Mouse (Mus musculus) activated CD4-positive, CD25-positive, alpha-beta regulatory T cell, adult 4 months (primary cell): ENCODE measurements around the gene Lgals2. TPM values are rescaled to one million over a fixed set of nuclear protein-coding genes. Genes with fewer than 3 reads are reported as not detected.
"Not testable (repeated sequence)": the region's sequence is repeated elsewhere in the genome, so short reads cannot be mapped to it uniquely, and the experiment has no call there.

Experiments used
- ATAC-seq: one replicate; pipeline ENCODE4 v1.8.0; 2017
- polyA plus RNA-seq, 2 experiments: library from polyadenylated mRNA; unstranded; fragments of 100-300 nt; shearing (Covaris generic); gene quantifications; one replicate each; pipeline ENCODE4 v1.2.1; 2017

Gene Lgals2
- polyA plus RNA-seq: not detected

DNA sequence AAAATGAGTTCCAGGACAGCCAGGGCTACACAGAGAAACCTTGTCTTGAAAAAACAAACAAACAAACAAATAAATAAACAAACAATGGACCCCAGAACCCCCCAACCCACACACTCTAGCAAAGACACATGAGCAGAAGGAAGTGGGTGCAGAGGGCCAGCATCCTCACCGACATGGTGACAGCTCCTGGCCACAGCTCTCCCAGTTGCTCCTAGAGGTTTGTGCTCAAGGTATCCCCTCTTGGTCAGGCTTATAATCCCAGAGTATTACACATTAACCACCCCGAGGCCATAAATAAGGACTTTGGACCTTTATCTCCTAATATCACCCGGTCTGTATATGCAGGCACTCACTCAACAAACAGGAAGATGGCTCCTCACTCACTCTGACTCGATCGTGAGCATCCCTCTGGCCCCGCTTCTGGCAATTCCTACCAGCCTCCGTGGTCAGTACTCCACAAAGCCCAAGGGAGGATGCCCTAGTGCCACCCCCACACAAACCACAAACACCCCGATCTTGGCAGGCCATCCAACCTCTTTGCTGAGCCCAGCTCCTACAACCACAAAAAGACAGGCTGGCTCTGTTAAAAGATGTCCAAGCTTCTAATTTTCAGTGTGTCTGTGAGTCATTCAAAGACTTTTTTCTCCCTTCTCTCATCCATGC, at the start of gene Lgals2:
Lgals2 (minus strand) TSS at position 227 of the 663 bp plus-strand sequence.
- no peak for ATAC-seq

DNA sequence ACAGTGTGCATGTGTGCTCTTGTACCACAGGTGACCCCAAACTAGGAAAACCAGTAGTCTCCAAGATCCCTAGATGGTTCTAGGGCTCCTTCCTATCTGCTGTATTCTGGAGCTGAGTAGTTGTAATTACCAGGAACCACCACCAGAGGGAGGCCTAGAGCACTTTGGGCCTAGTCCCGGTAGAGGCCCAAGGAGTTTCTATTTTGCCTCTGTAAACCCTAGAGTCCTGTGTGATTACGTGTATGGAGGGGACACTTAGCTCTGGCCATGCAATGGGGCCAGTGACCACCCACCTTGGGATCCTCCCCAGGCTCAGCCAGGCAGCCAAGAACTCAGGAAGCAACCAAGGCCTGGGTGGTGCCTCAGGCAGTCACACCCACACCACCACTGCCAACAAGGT, 47.9 kb upstream of the Lgals2 start:
- ATAC-seq: no peak

DNA sequence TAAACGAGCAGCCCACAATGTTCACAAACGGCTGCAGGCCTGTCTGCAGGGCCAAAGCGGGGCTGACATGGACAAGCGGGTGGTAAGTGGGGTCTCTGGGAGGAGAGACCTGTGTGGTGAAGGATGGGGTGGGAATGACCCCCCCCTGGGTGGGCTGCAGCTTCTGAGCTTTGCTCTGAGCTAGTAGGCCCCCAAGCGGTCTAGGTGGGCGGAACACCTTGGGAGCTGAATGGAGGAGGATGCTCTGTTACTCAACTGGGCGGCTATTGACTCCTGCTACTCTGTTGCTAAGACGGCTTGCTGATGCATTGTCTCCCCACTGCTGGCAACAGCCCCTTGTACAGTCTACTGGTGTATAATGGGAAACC, 46.1 kb upstream of the Lgals2 start:
- ATAC-seq: no peak

DNA sequence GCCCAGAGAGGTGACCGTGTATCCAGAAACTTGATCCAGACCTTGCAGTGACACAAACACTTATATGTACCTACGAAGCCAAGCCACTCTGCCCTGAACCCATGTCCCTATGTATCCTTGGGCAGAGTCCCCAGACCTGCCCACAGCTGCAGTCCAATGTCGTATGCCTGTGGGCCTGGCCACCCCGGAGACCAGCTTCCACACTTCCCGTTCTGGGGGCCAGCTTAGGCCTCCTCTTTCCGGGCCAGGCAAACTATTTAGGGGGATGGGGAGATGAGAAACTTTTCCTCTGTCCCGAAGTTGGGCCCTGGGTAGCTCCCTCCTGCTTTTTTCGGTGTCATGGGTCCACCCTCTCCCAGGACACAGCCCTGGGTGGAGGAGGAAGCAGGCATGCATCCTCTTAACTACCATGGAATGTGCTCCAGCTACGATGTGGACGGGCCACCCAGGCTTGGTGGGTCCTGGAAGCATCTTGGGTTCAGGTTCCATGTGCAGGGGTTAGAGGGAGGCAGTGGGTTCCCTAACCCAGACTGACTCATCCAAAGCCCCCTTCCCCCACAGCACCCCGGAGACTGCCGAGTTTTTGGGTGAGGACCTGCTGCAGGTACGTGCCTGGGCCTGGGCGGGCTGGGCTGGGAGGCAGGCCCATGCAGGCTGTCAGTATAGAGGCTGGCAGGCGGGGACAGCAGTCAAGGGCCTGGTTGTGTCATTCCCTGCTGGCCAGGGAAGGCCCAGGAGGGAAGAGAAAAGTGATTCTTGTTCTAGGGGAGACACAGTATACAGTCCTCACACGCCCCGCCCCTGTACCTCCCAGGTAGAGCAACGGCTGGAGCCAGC, 45.5 kb upstream of the Lgals2 start:
- no peak for ATAC-seq

DNA sequence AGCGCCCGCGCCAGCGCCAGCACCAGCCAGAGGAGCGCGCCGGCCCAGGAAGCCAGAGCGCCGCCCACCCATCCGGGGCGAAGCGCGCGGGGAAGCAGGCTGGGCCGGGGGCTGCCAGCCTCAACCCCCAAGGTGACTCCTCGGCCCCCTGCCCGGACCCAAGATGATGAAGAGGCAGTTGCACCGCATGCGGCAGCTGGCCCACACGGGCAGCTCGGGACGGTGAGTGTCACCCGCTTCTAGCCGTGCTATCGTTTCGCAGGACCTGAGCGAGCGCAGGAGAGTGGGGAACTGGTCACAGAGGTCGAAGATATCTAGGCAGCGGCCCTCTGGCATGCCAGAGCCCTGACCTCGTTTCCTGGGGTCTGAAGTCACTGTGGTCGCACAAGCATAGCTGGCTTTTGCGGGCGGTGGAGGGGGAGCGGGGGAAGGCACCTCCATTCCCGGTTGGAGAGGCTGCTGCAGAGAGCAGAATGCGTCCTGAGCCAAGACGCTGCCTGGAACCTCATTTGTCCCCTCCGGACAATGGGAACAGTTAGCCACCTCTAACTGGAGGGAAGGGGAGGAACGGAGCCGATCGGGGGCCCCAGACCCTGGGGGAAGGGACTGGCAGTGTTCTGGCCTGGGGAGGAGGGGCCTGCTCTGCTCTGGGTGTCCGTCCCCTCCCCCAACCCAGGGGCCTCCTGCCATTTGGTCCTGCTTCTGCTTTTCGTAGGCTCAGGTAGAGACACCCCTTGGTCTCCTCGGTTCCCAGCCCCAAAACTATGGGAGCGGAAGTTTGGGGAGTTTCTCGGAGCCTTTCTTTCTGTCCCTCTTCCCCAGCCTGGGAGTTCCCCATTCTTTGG, 44.6 kb upstream of the Lgals2 start, which contains the start of gene Sh3bp1:
Sh3bp1 (plus strand) TSS at position 29 of the 845 bp plus-strand sequence.
- peak; percentile 41 for ATAC-seq

DNA sequence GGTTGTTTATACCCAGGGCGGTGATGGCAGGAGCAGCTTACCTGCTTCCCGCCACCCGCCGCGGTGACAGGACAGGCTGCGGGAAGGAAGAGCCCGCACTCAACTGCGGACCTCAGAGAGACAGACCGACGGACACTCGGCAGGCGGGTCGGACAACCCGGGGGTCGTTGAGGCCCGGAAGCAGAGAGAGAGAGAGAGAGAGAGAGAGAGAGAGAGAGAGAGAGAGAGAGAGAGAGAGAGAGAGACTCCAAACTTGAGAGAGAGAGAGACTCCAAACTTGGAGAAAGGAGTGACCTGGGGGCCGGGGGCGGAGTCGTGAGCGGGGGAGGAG, 44.0 kb upstream of the Lgals2 start, which contains the start of gene Gm49510:
Gm49510 (plus strand) TSS at position 259 of the 331 bp plus-strand sequence.
- no peak for ATAC-seq

DNA sequence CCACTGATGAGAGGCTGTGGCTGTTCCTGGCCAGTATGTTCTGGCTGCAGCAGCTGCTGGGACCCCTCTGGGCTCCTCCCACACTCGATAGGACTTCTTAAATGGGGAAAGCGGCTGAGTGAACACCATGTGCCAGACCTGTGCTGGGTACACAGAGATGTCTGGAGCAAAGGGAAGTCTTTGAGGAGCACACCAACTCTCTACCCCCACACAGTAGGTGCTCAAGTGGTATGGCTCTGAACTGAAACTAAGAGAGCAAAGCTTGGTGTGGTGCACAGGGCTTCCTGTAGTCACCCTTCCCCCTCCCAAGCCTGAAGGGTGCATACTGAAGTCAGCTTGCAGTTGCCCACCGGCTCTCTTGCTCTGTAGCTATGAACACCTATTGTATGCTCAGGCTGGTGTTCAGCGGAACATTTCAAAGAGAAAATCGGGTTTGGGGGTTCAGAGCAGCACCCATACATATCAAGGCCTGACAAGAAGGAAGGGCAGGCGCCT, 43.2 kb upstream of the Lgals2 start:
- ATAC-seq: peak; percentile 53

DNA sequence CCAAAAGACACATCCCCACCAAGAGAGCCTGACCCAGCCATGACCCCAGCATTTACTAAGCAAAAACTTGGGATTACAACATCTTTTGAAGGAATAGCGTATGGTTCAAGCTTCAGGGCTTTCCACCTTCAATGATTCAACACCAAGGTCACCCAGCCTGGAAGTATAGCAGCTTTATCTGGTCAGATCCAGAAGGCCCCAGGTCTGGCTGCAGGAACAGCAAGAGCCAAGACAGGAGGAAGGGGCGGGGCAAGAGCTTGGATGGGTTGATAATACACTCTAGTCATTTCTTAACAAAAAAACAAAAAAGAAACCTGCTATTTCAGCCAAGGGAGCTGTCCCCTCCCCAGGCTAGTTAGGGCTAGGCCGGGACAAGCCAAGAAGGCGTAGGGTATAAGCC, 42.2 kb upstream of the Lgals2 start:
- ATAC-seq: no peak

DNA sequence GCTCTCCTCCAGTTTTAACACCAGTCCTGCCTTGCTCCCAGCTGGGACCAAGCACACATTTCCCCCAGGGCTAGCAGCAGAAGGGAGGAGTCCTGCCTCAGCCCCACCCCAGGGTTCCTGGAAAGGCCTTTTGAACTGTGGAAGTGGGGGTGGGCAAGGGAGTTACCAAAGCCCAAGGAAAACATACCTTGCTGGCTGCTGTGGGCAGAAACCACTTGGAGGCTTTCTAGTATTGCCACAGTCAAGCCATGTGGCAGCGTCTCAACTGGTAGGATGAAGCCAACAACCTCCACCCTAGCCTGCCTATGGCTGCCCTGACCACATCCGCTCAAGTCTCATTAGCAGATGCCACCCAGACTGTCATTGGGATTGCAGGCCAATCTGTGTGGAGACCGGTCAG, 40.8 kb upstream of the Lgals2 start:
- peak; percentile 57 for ATAC-seq

DNA sequence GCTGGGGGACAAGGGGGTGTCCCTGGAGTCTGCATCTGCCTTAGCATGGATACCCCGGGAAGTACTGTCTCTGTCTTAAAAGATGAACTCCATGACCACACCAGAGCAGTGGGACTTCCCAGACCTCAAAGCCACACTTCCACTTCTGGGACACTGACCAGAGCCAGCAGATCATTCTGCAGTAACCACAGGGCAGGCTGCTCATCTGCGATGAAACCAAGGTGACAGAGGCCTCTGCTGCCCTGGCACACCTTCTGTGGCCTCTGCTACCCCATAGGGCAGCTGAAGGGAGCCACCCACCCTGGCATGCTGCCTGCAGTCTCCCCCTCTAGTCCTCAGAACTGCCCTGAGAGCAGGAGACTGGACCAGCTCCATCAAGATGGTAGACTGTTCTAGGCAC, 40.4 kb upstream of the Lgals2 start:
- no peak for ATAC-seq

DNA sequence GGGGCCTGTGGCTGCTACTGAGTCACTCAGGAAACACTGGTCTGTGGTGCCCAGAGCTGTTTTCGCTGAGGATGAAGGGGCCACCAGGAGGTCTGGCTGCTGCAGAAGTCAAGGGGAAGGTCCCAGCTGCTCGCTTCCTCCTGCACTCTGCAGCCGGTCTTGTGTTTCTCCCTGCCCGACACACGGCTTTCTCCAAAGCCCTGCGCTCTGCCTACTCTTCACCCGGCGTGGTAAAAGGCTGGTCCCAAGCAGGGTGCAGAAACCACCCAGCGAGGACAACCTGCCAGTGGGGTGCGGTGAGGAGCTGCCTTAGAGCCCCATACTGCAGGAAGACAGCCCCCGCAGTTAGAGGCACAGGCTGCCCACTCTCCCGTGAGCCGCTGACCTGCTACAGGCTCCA, 39.4 kb upstream of the Lgals2 start:
- ATAC-seq: peak; percentile 9

DNA sequence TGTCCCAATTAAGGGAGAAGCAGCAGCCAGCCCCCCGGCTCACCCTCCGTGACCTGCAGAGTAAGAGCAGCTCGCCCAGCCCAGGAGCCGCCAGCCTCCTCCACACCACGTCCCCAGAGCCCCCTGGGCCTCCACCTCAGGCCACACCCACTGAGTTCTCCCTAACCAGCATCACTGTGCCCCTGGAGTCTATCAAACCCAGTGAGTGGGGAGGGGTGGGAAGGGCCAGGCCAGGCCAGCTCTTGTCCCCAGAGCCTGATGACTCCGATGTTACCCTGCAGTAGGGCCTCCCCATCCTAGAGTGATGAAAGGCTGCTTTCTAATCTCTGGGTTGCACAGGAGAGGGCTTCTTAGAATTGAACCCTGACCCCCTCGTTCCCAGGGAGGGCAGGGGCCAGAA, 37.1 kb upstream of the Lgals2 start:
- no peak for ATAC-seq

DNA sequence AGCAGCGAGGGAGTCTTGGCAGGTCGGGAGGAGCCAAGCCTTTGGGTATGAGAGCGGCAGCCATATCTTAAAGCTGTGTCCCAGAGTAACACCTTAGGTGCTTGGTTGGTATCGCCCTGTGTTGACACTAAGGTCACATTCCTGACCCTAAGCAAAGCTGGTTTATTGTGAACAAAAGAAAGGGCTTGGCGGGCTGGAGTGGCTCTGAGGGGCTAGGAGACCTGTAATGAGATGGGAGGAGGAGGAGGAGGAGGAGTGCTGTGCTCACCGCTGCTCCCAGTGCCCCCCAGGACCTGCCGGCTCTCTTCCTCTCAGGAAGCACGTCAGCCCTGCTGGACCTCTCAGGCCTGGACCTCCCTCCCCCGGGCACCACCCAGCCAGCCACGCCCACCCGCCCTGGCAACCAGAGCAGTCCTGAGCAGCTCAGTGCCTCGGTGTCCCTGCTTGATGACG, 34.1 kb upstream of the Lgals2 start:
- no peak for ATAC-seq

DNA sequence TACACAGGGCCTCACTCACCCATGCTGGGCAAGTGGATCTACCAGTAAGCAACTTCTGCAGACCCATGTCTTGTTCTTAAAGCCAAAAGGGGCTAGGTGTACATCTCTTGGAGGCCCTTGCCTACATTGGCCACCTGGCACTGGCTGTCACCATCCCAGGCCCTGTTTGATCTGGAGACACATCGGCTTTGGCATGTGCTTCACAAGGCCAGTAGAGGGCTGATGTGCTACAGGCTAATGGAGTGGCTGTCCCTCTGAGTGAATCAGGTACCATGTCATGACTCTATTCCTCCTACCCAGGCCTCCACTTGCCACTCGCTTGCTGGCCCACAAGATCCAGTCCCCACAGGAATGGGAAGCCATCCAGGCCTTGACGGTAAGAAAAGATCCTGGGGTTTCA, 26.5 kb upstream of the Lgals2 start:
- ATAC-seq: no peak

DNA sequence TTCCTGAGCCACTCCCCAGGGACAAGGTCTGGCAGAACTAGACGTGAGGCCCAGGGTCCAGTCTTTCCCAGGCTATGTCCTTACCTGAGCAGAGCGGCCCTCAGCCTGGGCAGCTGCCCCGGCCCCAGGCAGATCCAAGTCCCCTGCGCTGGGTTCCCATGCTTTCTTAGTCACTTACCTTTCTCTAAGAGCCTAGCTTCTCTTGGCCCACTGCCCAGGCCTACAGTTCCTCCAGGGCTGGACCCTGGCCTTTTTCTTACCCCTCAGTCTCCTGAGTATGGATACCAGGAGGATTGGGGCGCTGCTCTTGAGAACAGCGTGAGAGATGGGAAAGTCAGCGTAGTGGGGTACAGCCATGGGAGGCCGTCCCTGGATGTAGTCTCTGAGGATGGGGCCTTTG, 25.1 kb upstream of the Lgals2 start:
- ATAC-seq: no peak

DNA sequence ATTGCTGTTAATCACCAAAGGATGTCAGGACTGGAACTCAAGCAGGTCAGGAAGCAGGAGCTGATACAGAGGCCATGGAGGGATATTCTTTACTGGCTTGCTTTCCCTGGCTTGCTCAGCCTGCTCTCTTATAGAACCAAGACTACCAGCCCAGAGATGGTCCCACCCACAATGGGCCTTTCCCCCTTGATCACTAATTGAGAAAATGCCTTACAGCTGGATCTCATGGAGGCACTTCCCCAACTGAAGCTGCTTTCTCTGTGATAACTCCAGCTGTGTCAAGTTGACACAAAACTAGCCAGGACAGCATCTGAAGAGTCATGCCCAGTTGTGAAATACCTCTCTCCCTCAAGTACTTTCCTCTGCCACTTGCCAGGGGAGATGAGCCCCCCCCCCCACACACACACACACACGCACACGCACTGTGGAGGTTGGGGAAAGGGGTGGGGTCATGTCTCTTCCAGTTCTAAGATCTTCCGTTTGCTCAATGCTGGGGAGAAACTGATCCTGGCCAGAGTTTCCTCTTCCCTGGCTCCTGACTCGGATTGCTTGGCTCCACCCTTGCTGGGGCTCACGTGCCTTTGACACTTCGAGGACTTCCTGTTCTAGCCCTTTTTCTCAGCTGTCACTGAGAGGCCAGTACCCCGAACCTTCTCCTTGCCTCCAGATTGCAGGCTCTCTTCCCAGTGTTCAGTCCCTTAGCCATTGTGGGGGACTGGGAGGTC, 23.6 kb upstream of the Lgals2 start:
- ATAC-seq: not testable (repeated sequence)

DNA sequence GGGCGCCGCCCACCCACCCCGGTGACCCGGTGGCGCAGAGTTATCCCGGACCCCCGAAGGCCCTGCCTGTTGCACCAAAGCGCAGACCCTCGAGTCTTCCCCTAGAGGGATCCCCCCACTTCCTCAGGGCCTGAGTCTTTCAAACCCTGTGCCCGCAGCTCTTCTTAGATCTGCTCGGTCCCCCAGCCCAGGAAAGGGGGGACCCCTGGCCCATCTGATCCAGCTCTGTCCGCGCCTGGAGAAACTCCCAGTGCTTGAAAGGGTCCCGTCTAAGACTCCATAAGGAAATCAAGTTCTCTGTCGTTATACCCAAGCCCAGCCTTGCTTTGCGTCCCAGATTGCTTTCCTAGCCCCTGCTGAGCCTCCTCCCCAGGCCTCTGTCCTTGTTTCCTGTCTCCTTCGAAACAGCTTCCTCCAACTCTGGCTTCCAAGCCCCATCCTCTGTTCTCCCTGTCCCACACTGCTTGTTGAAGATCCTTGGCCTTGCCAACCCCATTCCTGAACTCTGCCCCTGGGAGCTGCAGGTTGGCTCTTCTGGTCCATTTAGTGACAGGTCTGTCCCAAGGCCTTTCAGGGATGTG, 22.6 kb upstream of the Lgals2 start:
- no peak for ATAC-seq

DNA sequence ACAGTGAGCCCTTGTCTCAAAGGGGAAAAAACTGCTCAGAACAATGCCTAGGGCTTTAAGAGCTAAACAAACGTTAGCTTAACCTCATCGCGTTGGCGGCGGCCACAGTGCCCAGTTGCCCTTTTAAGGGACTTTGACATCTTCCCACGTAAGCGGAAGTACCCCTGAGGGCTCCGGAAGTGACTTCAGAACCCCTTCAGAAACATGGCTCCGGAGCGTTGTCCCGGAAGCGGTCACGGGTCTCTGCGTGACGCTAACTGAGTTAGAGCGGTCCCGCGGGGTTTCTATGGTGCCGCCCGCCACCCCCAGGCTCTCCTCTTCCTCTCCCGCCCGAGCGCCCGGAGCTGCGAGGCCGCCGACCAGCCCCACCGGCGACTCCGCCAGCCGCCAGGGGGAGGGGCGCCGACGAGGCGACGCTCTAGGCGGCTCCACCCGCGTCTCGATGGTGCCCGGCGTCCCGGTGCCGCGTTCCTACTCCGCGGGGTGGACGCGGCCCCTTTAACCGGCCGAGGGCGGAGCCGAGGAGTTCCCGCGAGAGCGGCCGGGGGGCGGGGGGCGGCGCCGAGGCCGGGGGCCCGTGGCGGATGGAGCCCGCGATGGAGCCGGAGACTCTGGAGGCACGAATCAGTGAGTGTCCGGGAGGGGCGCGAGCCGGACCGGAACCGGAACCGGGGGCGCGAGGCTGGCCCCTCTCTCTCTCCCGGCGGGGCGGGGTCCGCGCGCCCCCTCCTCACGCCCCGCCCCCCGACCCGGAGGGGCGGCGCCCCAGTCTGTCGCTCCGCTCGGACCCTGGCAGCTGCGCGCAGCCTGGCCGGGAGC, 21.9 kb upstream of the Lgals2 start, which contains the start of gene Gga1:
Gga1 (plus strand) TSS at position 200 of the 819 bp plus-strand sequence.
- ATAC-seq: peak; percentile 79

DNA sequence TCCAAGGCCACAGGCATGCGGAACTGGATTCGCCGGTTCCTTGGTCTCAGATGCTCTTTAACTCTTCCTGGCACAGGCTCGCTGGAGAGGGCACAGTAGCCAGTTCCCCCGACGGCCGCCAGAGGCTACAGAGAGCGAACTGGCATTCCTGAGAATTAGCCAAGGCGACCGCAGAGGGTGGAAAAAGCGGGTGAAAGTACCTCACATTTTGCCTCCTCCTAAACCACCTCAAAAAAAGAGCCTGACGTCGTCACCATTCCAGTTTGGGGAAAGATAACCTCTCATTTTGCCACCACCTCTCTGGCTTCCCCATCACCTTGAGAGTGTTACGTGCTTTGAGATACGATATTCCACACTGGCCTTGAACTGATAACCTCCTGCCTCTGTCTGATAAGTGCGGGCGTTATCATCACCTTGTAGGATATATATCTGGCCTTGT, 20.9 kb upstream of the Lgals2 start:
- ATAC-seq: no peak

DNA sequence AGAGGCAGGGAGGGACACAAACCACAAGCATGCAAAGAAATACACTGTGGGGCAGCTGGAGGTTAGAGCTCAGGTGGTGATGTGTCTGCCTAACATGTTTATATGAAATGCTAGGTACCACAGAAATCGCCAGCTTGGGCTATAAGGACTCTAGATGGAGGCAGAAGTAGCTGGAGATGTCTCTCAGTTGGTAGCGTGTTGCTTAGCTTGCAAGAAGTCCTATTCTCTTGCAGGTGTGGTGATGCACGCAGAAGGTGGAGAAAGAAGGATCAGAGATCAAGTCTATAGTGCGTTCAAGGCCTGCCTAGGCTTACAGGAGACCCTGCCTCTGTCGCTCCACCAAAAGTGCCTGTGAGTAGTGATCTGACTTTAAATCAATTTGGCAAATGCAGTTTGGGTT, 20.2 kb upstream of the Lgals2 start:
- no peak for ATAC-seq

DNA sequence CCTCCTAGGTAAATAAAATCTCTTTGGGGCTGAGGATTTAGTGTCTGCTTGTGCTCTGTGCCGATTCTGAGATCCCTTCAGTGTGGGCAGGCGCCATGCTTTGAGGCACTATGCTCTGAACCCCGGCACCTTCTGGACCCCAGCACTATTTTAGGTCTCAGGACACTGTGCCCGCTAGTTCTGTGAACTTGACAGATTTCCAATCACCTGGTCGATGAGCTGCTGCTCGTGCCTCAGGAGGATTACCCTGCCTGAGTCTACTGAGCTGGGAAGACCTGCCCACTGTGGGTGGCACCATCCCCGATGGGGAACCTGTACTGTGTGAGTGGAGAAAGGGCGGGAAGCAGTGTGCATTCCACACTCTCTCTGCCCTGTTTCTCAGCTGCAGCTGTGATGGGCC, 19.7 kb upstream of the Lgals2 start:
- ATAC-seq: no peak
